Mouse (Mus musculus): ENCODE data around the gene Gm20696.

The Gm20696 gene

GRCm38 (mm10) chr6:99572071-99572470 lies 94.5 kb downstream of the Gm20696 start:
- no peak for DNase-seq (ENCODE audit: low spot score)

GRCm38 (mm10) chr6:99566921-99567320 lies 99.7 kb downstream of the Gm20696 start:
- DNase-seq (ENCODE audit: low spot score), result no peak

DNA sequence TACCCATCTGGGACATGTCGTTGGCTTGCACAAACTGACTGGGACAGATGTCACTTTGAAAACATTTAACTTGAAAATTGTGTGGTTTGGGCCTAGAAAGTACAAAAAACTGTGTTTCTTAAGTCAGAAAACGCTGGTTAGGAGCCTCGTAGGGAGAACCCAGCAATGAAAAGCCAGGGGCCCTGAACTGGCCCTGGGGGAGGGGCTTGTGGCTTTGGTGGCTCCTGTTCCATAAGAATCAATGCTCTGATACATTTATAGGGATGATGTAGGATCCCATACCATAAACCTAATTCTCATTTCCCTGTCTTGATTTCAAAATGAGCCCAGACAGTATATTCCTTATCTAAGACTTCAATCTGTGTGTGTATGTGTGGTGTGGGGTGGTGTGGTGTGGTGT lies 101.8 kb downstream of the Gm20696 start:
- DNase-seq (ENCODE audit: low spot score), result no peak

- no peak for DNase-seq (ENCODE audit: low spot score)
Observed at GRCm38 (mm10) chr6:99556950-99557349, 109.6 kb downstream of the Gm20696 start.

- DNase-seq (ENCODE audit: low spot score), result no peak
Observed at GRCm38 (mm10) chr6:99552816-99553215, 113.8 kb downstream of the Gm20696 start.

DNA sequence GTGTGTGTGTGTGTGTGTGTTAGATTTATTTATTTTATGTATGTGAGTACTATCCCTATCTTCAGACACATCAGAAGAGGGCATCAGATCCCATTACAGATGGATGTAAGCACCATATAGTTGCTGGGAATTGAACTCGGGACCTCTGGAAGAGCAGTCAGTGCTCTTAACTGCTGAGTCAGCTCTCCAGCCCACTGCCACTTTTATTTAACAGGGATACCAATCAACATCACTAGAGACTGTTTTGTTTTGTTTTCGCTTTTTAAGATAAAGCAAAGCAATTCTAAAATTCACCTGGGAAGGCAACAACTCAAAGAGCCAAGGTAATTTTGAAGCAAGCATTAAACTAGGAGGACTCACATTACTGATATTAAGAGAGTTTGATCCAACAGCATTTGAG lies 120.2 kb downstream of the Gm20696 start:
- no peak for DNase-seq (ENCODE audit: low spot score)

DNA sequence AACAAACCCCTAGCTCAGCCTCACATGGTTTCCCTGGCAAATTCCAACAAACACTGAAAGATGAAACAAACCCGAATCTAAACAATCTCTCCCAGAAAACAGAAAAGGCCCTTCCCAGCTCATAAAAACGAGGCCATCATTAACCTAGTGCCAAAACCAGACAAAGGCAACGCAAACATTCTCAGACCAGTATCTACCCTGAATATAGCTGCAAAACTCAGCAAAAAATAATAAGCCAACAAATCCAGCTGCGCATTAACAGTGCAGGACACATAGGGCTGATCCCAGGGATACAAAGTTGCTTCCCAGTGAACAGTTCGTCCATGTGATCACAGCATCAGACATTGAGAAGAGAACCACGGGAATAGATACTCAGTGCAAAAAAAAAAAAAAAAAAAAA lies 121.2 kb downstream of the Gm20696 start:
- no peak for DNase-seq (ENCODE audit: low spot score)

- no peak for DNase-seq (ENCODE audit: low spot score)
Observed at GRCm38 (mm10) chr6:99541105-99541504, 125.5 kb downstream of the Gm20696 start.

DNA sequence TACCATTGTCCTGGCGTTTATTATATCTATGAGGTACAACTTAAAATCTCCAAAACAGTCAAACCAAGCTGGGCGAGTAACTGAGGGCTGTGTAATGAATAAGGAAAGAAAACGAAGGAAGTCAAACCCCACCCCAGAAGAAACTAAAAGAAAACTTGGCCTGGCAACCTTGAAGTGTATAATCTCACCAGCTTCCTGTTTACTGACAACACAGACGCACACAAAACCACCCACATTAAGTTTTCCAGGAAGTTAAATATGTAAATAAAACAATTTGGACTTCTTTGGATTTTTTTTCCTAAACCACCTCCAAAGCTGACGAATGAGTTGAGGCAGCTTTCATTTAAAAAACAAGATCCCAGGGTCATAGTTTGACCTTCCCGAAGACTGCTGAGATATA lies 125.9 kb downstream of the Gm20696 start:
- no peak for DNase-seq (ENCODE audit: low spot score)

- DNase-seq (ENCODE audit: low spot score), result no peak
Observed at GRCm38 (mm10) chr6:99540146-99540545, 126.5 kb downstream of the Gm20696 start.

- DNase-seq (ENCODE audit: low spot score), result no peak
Observed at GRCm38 (mm10) chr6:99538194-99538941, 128.2 kb downstream of the Gm20696 start.

DNA sequence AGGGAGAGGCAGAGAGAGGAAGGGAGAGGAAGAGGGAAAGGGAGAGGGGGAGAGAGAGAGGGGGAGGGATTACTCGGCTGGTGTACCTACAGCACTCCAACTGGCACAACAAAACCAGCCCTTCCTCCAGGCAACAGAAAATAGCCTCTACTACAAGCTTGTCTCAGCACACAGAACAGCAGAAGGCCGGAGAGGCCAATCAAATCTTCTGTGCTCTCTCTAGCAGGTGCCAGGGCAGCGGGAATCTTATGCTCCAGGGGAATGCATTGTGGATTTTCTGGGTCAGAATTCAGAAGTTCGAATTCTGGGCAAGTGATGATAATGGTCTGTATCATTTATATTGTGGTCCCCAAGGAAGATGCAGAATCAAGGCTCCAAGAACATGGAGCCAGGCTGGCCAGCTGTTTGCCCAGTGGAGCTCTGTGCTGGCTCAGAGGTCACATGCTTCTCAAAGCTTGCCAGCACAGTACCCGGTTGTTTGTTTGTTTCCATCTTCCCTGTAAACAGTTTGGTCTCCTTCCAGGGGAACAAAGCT lies 132.3 kb downstream of the Gm20696 start:
- DNase-seq (ENCODE audit: low spot score), result no peak

- no peak for DNase-seq (ENCODE audit: low spot score)
Observed at GRCm38 (mm10) chr6:99532458-99532857, 134.1 kb downstream of the Gm20696 start.

DNA sequence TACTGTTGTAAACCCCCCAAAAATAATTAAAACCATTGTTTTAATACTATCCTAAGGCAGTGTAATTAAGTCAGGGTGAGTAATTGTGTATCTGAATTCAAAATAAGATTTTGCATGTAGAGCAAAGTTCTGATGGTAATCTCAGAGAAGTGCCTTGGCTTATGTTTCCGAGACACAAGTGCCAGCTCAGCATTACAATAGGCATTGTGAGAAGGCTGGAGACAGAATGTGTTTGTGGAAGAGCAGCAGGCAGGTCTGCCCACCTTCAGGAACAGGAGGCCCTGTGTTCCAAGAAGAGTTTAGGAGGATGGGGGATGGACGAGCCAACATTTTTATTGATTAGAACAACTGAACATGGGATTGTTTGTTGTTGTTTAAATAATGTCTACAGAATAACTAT lies 137.6 kb downstream of the Gm20696 start:
- no peak for DNase-seq (ENCODE audit: low spot score)

DNA sequence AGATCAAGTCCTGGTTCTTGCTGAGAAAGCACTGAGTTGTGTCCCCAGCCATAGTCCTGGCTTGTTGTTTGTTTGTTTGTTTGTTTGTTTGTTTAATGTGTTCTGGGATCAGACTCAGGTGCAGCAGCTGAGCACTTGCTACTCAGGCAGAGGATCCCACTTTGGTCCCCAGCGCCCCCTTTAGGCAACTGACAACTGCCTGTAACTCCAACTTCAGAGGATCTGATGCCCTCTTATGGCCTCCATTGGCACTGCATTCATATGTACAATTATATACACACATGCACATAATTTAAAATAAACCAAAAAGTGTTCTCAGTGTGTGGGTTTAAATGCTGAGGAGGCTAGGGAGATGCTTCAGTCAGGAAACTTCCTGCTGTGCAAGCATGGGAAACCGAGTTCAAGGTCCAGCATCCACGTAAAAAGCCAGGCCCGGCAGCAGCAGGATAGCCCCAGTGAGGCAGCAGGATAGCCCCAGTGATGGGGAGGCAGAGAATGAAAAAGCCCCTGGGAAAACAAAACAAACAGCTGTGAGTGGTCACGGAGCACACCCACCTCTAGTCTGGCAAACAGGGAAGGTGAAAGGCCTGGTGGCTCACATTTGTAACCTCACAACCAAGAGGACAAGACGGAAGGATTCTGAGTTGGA lies 139.0 kb downstream of the Gm20696 start:
- DNase-seq (ENCODE audit: low spot score), result no peak

- peak; percentile 20 for DNase-seq (ENCODE audit: low spot score)
Observed at GRCm38 (mm10) chr6:99525351-99525750, 141.2 kb downstream of the Gm20696 start.

DNA sequence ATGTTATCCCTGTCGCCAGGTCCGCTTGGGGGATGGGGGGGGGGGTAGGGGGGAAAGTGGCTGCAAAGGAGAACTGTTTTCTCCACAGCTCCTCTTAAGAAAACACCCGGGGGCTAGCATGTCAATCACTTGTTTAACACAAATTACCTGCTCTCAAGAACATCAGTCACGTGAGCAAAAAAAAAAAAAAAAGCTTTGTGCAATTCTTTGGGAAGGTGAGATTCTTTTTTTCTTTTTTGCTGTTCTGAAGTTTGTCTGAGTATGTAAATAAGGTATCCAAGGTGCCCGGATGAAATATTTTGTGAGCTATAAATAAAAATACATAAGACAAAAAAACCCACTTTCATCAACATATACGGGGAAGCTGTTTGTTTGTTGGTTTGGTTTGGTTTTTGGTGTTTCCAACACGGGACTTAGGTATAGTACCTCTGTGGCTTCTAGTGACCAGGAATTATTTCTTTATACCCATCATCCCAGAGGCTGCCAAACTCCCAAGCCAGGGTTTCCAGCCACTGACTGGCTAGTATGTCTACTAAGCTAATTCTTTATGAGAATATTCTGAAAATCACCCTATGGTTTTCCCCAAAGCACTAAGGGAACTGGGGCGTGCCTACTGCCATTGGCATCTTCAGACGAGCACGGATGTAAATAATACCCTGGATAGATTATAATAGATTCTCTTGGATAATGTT lies 142.8 kb downstream of the Gm20696 start:
- no peak for DNase-seq (ENCODE audit: low spot score)

- peak; percentile 73 for DNase-seq (ENCODE audit: low spot score)
Observed at GRCm38 (mm10) chr6:99523109-99523632, 143.4 kb downstream of the Gm20696 start.

GRCm38 (mm10) chr6:99522359-99523108 lies 144.1 kb downstream of the Gm20696 start, which contains the start of gene Foxp1:
Gene Foxp1, minus strand, starts transcription at chr6:99522721.
- DNase-seq (ENCODE audit: low spot score), result peak; percentile 80

DNA sequence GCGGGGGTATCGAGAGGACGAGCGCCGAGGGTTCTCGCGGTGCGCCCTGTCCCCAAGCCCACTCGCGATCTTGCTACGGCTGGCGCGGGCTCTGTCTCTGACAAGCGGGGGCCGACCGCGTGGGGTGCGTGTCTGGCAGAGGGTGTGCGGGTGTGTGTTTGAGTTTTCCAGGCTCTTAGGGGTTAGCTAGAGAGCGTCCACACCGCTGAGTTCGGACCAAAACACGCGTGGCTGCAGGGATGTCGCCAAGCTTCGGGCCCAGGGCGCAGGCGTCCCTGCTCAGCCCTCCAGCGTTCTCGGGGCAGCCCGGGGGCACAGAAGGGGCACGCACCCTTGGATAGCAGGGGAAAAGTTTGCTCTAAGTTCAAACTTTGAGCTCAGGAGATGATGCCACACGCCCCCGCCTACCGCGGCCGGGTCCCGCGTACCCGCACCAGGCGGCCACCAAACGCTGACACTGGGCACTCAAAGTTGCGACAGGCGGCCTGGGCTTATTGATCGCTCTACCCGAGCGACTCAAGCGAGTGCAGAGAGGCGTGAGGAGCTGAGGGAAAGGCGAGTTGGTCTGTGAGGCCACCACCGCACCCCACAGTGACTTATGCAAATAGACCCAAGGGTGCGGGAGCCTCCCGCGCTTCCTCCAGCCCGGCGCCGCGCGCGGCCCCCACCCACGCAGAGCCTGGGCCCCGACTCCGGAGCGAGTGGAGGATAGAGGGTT lies 144.8 kb downstream of the Gm20696 start:
- DNase-seq (ENCODE audit: low spot score), result peak; percentile 43

DNA sequence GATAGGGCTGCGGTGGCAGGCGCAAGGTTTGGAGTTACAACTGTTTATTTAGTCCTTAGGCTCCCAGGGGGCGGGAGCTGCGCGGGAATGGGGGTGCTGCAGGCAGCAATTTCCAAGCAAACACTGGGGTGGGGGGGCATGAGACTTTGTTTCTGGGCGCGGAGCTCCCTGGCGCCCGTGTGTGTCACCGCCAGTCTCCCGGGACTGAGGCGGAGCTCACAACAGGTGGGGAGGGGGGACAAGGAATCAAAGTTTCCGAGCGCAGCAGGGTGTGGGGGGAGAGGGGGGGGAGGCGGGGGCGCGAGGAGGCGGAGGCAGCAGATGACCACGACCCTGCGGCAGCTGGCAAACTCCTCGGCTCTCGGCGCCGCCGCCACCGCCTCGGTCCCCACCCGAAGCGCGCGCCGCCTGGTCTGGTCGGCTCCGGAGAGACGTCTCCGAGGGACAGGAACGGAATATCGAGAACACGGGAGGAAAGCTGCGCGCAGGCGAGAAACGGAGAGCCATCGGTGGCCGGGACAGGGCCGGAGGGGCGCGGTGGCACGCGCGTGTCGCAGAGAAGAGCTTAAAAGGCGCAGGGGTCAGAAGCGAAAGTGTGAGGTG lies 145.5 kb downstream of the Gm20696 start:
- DNase-seq (ENCODE audit: low spot score), result peak; percentile 65
